In genomic region chr2:174880659-174881058, GRCm38 (mm10) we compare ENCODE assay signal across 24 mouse cellular contexts.
A peak's percentile ranks its signal among the peaks of the same experiment; 100 is the strongest.
DNase-seq lines count a peak whose midpoint lies in the region; ATAC-seq and TF ChIP-seq lines count a peak whose summit lies in the region.
"Had no signal": no experiment of that assay in that cellular context is flagged by ENCODE, and none has a peak within 500 bp of the region (broad histone marks: within the 10 kb centered on the region; RNA-seq: fewer than 3 reads in every experiment).

No protein-coding gene starts in this region.

- no peaks in the 10 kb centered on the region for H3K36me3 ChIP-seq in C2C12 (ENCODE audit: control insufficient read depth, insufficient read depth)
- no peaks in the 10 kb centered on the region for H3K36me3 ChIP-seq in spleen, adult 2 months (ENCODE audit: control insufficient read depth, insufficient read depth, low read length)
- no peaks in the 10 kb centered on the region for H3K36me3 ChIP-seq in midbrain, postnatal 0 days (ENCODE audit: insufficient read depth, low read length)
- H3K36me3 ChIP-seq: forebrain, embryonic 10.5 days; heart, embryonic 15.5 days; intestine, embryonic 15.5 days; limb, embryonic 13.5 days; liver, embryonic 13.5 days; midbrain, embryonic 13.5 days; neural tube, embryonic 12.5 days had no signal

- no peaks in the 10 kb centered on the region for H3K9me3 ChIP-seq in midbrain, postnatal 0 days (ENCODE audit: low read length)
- H3K9me3 ChIP-seq: forebrain, embryonic 10.5 days; heart, embryonic 15.5 days; intestine, embryonic 15.5 days; limb, embryonic 13.5 days; liver, embryonic 13.5 days; midbrain, embryonic 13.5 days; neural tube, embryonic 12.5 days had no signal

- WGBS in spleen, adult 2 months = 37% methylated on average over 13 of the region's 13 CpGs
- 85% methylated on average over 13 of the region's 13 CpGs for WGBS in midbrain, postnatal 0 days

- peak; percentile 33; the same call in 1 of the 2 replicates for ATAC-seq in megakaryocyte, adult 5-6 weeks (ENCODE audit: poor library complexity, severe bottlenecking)
- no peak for ATAC-seq in midbrain, postnatal 0 days (ENCODE audit: low FRiP score)
- ATAC-seq: forebrain, postnatal 0 days; hindbrain, embryonic 16.5 days; intestine, embryonic 15.5 days; midbrain, embryonic 13.5 days had no signal

- H3K27me3 ChIP-seq in C2C12 (ENCODE audit: control insufficient read depth, insufficient read depth, insufficient read length) = no peaks in the 10 kb centered on the region
- no peaks in the 10 kb centered on the region for H3K27me3 ChIP-seq in spleen, adult 2 months (ENCODE audit: control insufficient read depth, insufficient read depth, low read length)
- H3K27me3 ChIP-seq in midbrain, postnatal 0 days (ENCODE audit: insufficient read depth, low read length) = no peaks in the 10 kb centered on the region
- H3K27me3 ChIP-seq: heart, embryonic 15.5 days; intestine, embryonic 15.5 days; limb, embryonic 13.5 days; liver, embryonic 13.5 days; midbrain, embryonic 13.5 days; neural tube, embryonic 12.5 days had no signal

- H3K79me3 ChIP-seq in C2C12 (ENCODE audit: low read depth) = no peaks in the 10 kb centered on the region

- peaks cover 15% of the 10 kb centered on the region for H3K4me1 ChIP-seq in spleen, adult 2 months (ENCODE audit: control insufficient read depth, insufficient read depth, insufficient read length)
- no peaks in the 10 kb centered on the region for H3K4me1 ChIP-seq in midbrain, postnatal 0 days (ENCODE audit: insufficient read depth, low read length)
- H3K4me1 ChIP-seq: heart, embryonic 15.5 days; liver, embryonic 13.5 days; midbrain, embryonic 13.5 days had no signal

- H3K4me2 ChIP-seq in midbrain, postnatal 0 days (ENCODE audit: low read depth, low read length, poor library complexity, severe bottlenecking) = no peak overlapping the region
- H3K4me2 ChIP-seq: heart, embryonic 15.5 days; intestine, embryonic 15.5 days; limb, embryonic 13.5 days; liver, embryonic 13.5 days; lung, embryonic 14.5 days; midbrain, embryonic 13.5 days; neural tube, embryonic 12.5 days had no signal

- no peak for TF ChIP-seq POLR2A in spleen, adult 2 months (IDR thresholded peaks at IDR 0.05; ENCODE audit: low read depth, low read length)

- TF ChIP-seq CTCF in C2C12 (IDR thresholded peaks at IDR 0.05; ENCODE audit: control insufficient read depth, insufficient read depth, insufficient read length) = no peak
- no peak for TF ChIP-seq CTCF in spleen, adult 2 months (IDR thresholded peaks at IDR 0.05; ENCODE audit: extremely low read depth, insufficient read depth, insufficient read length, insufficient replicate concordance)
- TF ChIP-seq CTCF in midbrain, postnatal 0 days (IDR thresholded peaks at IDR 0.05) = no peak

- intact Hi-C loops in gastrocnemius, postnatal 36 days (cut with DNase I) = no loop called here

- no peaks in the 10 kb centered on the region for H3K79me2 ChIP-seq in C2C12 (ENCODE audit: control insufficient read depth, insufficient read depth)

- no peak overlapping the region for H3K9ac ChIP-seq in midbrain, postnatal 0 days (replicated peaks; ENCODE audit: low read length, poor library complexity, severe bottlenecking)
- H3K9ac ChIP-seq: forebrain, postnatal 0 days; heart, embryonic 15.5 days; intestine, embryonic 15.5 days; limb, embryonic 13.5 days; liver, embryonic 13.5 days; lung, embryonic 14.5 days; midbrain, embryonic 13.5 days; neural tube, embryonic 12.5 days had no signal

- H3K27ac ChIP-seq in spleen, adult 2 months (ENCODE audit: insufficient read depth, low read length) = peak overlapping the region; percentile 81
- no peak overlapping the region for H3K27ac ChIP-seq in midbrain, postnatal 0 days (ENCODE audit: low read depth, low read length)
- H3K27ac ChIP-seq: forebrain, embryonic 10.5 days; heart, embryonic 15.5 days; intestine, embryonic 15.5 days; limb, embryonic 13.5 days; liver, embryonic 13.5 days; midbrain, embryonic 13.5 days; neural tube, embryonic 12.5 days had no signal

- no peak overlapping the region for H3ac ChIP-seq in C2C12 (ENCODE audit: control insufficient read depth, insufficient read length, low read depth)

- DNase-seq in A20 (ENCODE audit: low read depth, low spot score) = peak; percentile 66
- DNase-seq in spleen, adult 2 months (ENCODE audit: low read depth in 1 of 2, low spot score in 2 of 2) = peak; percentile 74 to 78
- DNase-seq in gastrocnemius, postnatal 36 days = no peak
- no peak for DNase-seq in testis, postnatal 14 days (ENCODE audit: low spot score)
- no peak for DNase-seq in midbrain, postnatal 0 days (ENCODE audit: low spot score)
- DNase-seq: adrenal gland, postnatal 14 days; cerebellum, adult 9-10 months; forebrain, postnatal 0 days; gastrocnemius, postnatal 25 days; heart, postnatal 36 days; kidney, adult 8-10 months; kidney, postnatal 10 days; liver, embryonic 13.5 days; lung, embryonic 14.5 days; right cerebral cortex, adult 18-20 months had no signal

- peak overlapping the region; percentile 6 for H3K4me3 ChIP-seq in C2C12 (ENCODE audit: insufficient read depth, poor library complexity, severe bottlenecking)
- no peak overlapping the region for H3K4me3 ChIP-seq in spleen, adult 2 months (ENCODE audit: extremely low read depth, insufficient read depth, insufficient read length)
- H3K4me3 ChIP-seq in midbrain, postnatal 0 days (ENCODE audit: low read depth, low read length) = no peak overlapping the region
- H3K4me3 ChIP-seq: forebrain, embryonic 10.5 days; heart, embryonic 15.5 days; intestine, embryonic 15.5 days; limb, embryonic 13.5 days; liver, embryonic 13.5 days; midbrain, embryonic 13.5 days; neural tube, embryonic 12.5 days had no signal

TF ChIP-seq in C2C12, 6 proteins besides CTCF, POLR2A, EP300 and RAD21:
- TF ChIP-seq MYOG (IDR thresholded peaks at IDR 0.05; ENCODE audit: control insufficient read depth, extremely low read depth, insufficient read length) (no peak), MYOD1 (IDR thresholded peaks at IDR 0.05; ENCODE audit: control insufficient read depth, insufficient read length, low read depth) (no peak), USF1 (IDR thresholded peaks at IDR 0.05; ENCODE audit: low read depth) (no peak), MAX (IDR thresholded peaks at IDR 0.05) (no peak)
TF ChIP-seq in C2C12: peak in this region for 0.

Comparison
In these comparisons a context has a peak if more than half of its experiments do, and no peak if none do; other contexts are left out.
1. DNase-seq: peak in A20 (single experiment) and spleen, adult 2 months (2 of 2); none in gastrocnemius, postnatal 36 days (0 of 2), testis, postnatal 14 days (single experiment) and midbrain, postnatal 0 days (single experiment).